In the genomic region with DNA sequence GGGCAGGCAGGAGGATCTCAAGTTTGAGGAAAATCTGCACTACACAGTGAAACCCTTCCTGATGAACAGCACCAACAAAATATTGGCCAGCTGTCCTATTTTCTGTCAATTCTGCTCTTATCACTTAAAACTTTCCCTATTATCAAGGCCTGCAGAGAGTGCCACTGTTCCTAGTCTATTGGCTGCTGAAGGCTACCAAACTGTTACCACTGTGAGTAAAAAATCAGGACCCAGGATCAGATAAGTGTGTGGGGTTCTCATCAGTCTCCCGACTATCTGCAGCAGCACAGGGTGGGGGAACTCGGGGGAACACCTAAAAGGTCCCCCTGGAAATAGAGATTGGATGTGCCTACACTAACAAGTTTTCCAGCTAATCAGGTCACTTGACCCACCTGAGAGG, we compare ENCODE assay signal across 1 mouse cellular context.
TF ChIP-seq lines count a peak whose summit lies in the region.

No protein-coding gene starts in this region.

TF ChIP-seq in CH12.LX, 34 proteins besides CTCF, POLR2A, EP300 and RAD21:
- TF ChIP-seq TBP (conservative IDR thresholded peaks at IDR 0.05; ENCODE audit: low read depth, low read length) (no peak), CHD2 (IDR thresholded peaks at IDR 0.05; ENCODE audit: low read length) (no peak), MAFK (IDR thresholded peaks at IDR 0.05; ENCODE audit: insufficient replicate concordance, low read length) (no peak), ZMIZ1 (IDR thresholded peaks at IDR 0.05; ENCODE audit: low read depth, low read length) (no peak), SMC3 (IDR thresholded peaks at IDR 0.05; ENCODE audit: low read depth, low read length) (no peak), TCF12 (IDR thresholded peaks at IDR 0.05; ENCODE audit: low read depth, low read length) (no peak), JUN (IDR thresholded peaks at IDR 0.05; ENCODE audit: insufficient read depth, low read depth, low read length) (no peak)
